25 mouse cellular contexts compared by ENCODE assay signal in genomic region chr16:16204648-16205047, GRCm38 (mm10).
"Had no signal": no experiment of that assay in that cellular context is flagged by ENCODE, and none has a peak within 500 bp of the region (broad histone marks: within the 10 kb centered on the region; RNA-seq: fewer than 3 reads in every experiment).

No protein-coding gene starts in this region.

- H3K9ac ChIP-seq: heart, embryonic 13.5 days; heart, embryonic 15.5 days; hindbrain, embryonic 13.5 days; hindbrain, embryonic 15.5 days; kidney, embryonic 15.5 days; limb, embryonic 13.5 days; limb, embryonic 15.5 days; liver, embryonic 12.5 days had no signal

- H3K36me3 ChIP-seq: heart, embryonic 13.5 days; heart, embryonic 15.5 days; hindbrain, embryonic 13.5 days; hindbrain, embryonic 15.5 days; kidney, embryonic 15.5 days; limb, embryonic 13.5 days; limb, embryonic 15.5 days; liver, embryonic 12.5 days had no signal

- H3K4me2 ChIP-seq: heart, embryonic 11.5 days; heart, embryonic 13.5 days; heart, embryonic 15.5 days; hindbrain, embryonic 13.5 days; hindbrain, embryonic 15.5 days; kidney, embryonic 15.5 days; limb, embryonic 13.5 days; limb, embryonic 15.5 days; liver, embryonic 12.5 days had no signal

- H3K4me3 ChIP-seq: heart, embryonic 13.5 days; heart, embryonic 15.5 days; hindbrain, embryonic 13.5 days; hindbrain, embryonic 15.5 days; kidney, embryonic 15.5 days; limb, embryonic 13.5 days; limb, embryonic 15.5 days; liver, embryonic 12.5 days had no signal

- DNase-seq: gastrocnemius, postnatal 14 days; gastrocnemius, postnatal 36 days; heart, adult 18-20 months; heart, postnatal 14 days; heart, postnatal 36 days; kidney, adult 11 months; kidney, adult 2 months; kidney, adult 9 months; kidney, postnatal 14 days; kidney, postnatal 36 days; layer of hippocampus, adult 9-11 months; layer of hippocampus, postnatal 36 days; left cerebral cortex, postnatal 4 days had no signal

- H3K27me3 ChIP-seq: heart, embryonic 15.5 days; hindbrain, embryonic 13.5 days; hindbrain, embryonic 15.5 days; kidney, embryonic 15.5 days; limb, embryonic 13.5 days; limb, embryonic 15.5 days had no signal

- ATAC-seq: hindbrain, postnatal 0 days; intestine, embryonic 16.5 days; liver, embryonic 12.5 days had no signal

- H3K9me3 ChIP-seq: heart, embryonic 13.5 days; heart, embryonic 15.5 days; hindbrain, embryonic 13.5 days; hindbrain, embryonic 15.5 days; kidney, embryonic 15.5 days; limb, embryonic 13.5 days; limb, embryonic 15.5 days; liver, embryonic 12.5 days had no signal

- H3K27ac ChIP-seq: heart, embryonic 13.5 days; heart, embryonic 15.5 days; hindbrain, embryonic 13.5 days; hindbrain, embryonic 15.5 days; hindbrain, postnatal 0 days; kidney, embryonic 15.5 days; kidney, postnatal 0 days; limb, embryonic 13.5 days; limb, embryonic 15.5 days; liver, embryonic 12.5 days had no signal

- H3K4me1 ChIP-seq: heart, embryonic 13.5 days; heart, embryonic 15.5 days; hindbrain, embryonic 13.5 days; hindbrain, embryonic 15.5 days; kidney, embryonic 15.5 days; limb, embryonic 13.5 days; limb, embryonic 15.5 days; liver, embryonic 12.5 days had no signal
